Mouse (Mus musculus): Measurements from ENCODE around the gene Atg101. TPM values are rescaled to one million over a fixed set of nuclear protein-coding genes. Genes with fewer than 3 reads are reported as not detected.

The Atg101 gene
- polyA plus RNA-seq, 1 experiment from 2014 or later: 66.5 TPM

GRCm38 (mm10) chr15:101287361-101287760 lies 3.3 kb downstream of the Atg101 start:
- H3K36me3 ChIP-seq (ENCODE audit: control insufficient read depth, insufficient read depth, low read length): peaks cover 2% of the 10 kb centered on the region; the same call in 1 of the 2 replicates
- no peak overlapping the region for H3K4me2 ChIP-seq (replicated peaks; ENCODE audit: low read depth, low read length)
- no peak overlapping the region for H3K9ac ChIP-seq (ENCODE audit: low read depth, low read length)
- no peaks in the 10 kb centered on the region for H3K27me3 ChIP-seq (ENCODE audit: control insufficient read depth, insufficient read depth, low read length)
- no peak for ATAC-seq (ENCODE audit: low FRiP score)
- WGBS: 94% methylated on average over 6 of the region's 6 CpGs
- no peaks in the 10 kb centered on the region for H3K9me3 ChIP-seq (ENCODE audit: control insufficient read depth, low read length)
- no peak overlapping the region for H3K27ac ChIP-seq (ENCODE audit: low read depth, low read length)
- no peak overlapping the region for H3K4me3 ChIP-seq (ENCODE audit: low read depth, low read length)
- H3K4me1 ChIP-seq (replicated peaks; ENCODE audit: control insufficient read depth, insufficient read depth, low read length): peaks cover 4% of the 10 kb centered on the region; the same call in 1 of the 2 replicates
- DNase-seq (ENCODE audit: low spot score): no peak

GRCm38 (mm10) chr15:101290354-101290753 lies 6.3 kb downstream of the Atg101 start:
- H3K4me2 ChIP-seq (replicated peaks; ENCODE audit: low read depth, low read length): no peak overlapping the region
- no peaks in the 10 kb centered on the region for H3K9me3 ChIP-seq (ENCODE audit: control insufficient read depth, low read length)
- no peak overlapping the region for H3K27ac ChIP-seq (ENCODE audit: low read depth, low read length)
- no peaks in the 10 kb centered on the region for H3K4me1 ChIP-seq (replicated peaks; ENCODE audit: control insufficient read depth, insufficient read depth, low read length)
- H3K27me3 ChIP-seq (ENCODE audit: control insufficient read depth, insufficient read depth, low read length): no peaks in the 10 kb centered on the region
- ATAC-seq (ENCODE audit: low FRiP score) (no peak), DNase-seq (ENCODE audit: low spot score) (no peak)
- 96% methylated on average over 15 of the region's 15 CpGs for WGBS
- H3K36me3 ChIP-seq (ENCODE audit: control insufficient read depth, insufficient read depth, low read length): peaks cover 2% of the 10 kb centered on the region; the same call in 1 of the 2 replicates
- no peak overlapping the region for H3K4me3 ChIP-seq (ENCODE audit: low read depth, low read length)
- H3K9ac ChIP-seq (ENCODE audit: low read depth, low read length): no peak overlapping the region

- Histone ChIP-seq H3K9me3 (ENCODE audit: control insufficient read depth, low read length) (no peaks in the 10 kb centered on the region), H3K27ac (ENCODE audit: low read depth, low read length) (no peak overlapping the region), H3K9ac (ENCODE audit: low read depth, low read length) (no peak overlapping the region), H3K36me3 (ENCODE audit: control insufficient read depth, insufficient read depth, low read length) (peaks cover 2% of the 10 kb centered on the region; the same call in 1 of the 2 replicates), H3K4me1 (replicated peaks; ENCODE audit: control insufficient read depth, insufficient read depth, low read length) (no peaks in the 10 kb centered on the region), H3K27me3 (ENCODE audit: control insufficient read depth, insufficient read depth, low read length) (no peaks in the 10 kb centered on the region), H3K4me3 (ENCODE audit: low read depth, low read length) (no peak overlapping the region), H3K4me2 (replicated peaks; ENCODE audit: low read depth, low read length) (no peak overlapping the region)
- 93% methylated on average over 3 of the region's 3 CpGs for WGBS
- DNase-seq (ENCODE audit: low spot score) (no peak), ATAC-seq (ENCODE audit: low FRiP score) (no peak)
Measured at GRCm38 (mm10) chr15:101292012-101292411, 7.9 kb downstream of the Atg101 start.

- H3K27ac ChIP-seq (ENCODE audit: low read depth, low read length): no peak within 1 kb of the TSS
- ATAC-seq (ENCODE audit: low FRiP score): no peak
- no peaks in the 10 kb centered on the region for H3K9me3 ChIP-seq (ENCODE audit: control insufficient read depth, low read length)
- H3K4me3 ChIP-seq (ENCODE audit: low read depth, low read length): no peak within 1 kb of the TSS
- H3K36me3 ChIP-seq (ENCODE audit: control insufficient read depth, insufficient read depth, low read length): peaks cover 2% of the 10 kb centered on the region; the same call in 1 of the 2 replicates
- WGBS: 54% methylated on average over 18 of the region's 18 CpGs
- H3K9ac ChIP-seq (ENCODE audit: low read depth, low read length): no peak within 1 kb of the TSS
- no peaks in the 10 kb centered on the region for H3K27me3 ChIP-seq (ENCODE audit: control insufficient read depth, insufficient read depth, low read length)
- H3K4me1 ChIP-seq (replicated peaks; ENCODE audit: control insufficient read depth, insufficient read depth, low read length): no peaks in the 10 kb centered on the region
- DNase-seq (ENCODE audit: low spot score): no peak
- H3K4me2 ChIP-seq (replicated peaks; ENCODE audit: low read depth, low read length): no peak within 1 kb of the TSS
Measured at GRCm38 (mm10) chr15:101293025-101293621, 9.1 kb downstream of the Atg101 start, which contains the start of gene 6030408B16Rik. Gene 6030408B16Rik, plus strand, starts transcription at chr15:101293212.

- Histone ChIP-seq H3K36me3 (ENCODE audit: control insufficient read depth, insufficient read depth, low read length) (peaks cover 2% of the 10 kb centered on the region; the same call in 1 of the 2 replicates), H3K27me3 (ENCODE audit: control insufficient read depth, insufficient read depth, low read length) (no peaks in the 10 kb centered on the region), H3K4me2 (replicated peaks; ENCODE audit: low read depth, low read length) (no peak overlapping the region), H3K9me3 (ENCODE audit: control insufficient read depth, low read length) (no peaks in the 10 kb centered on the region), H3K9ac (ENCODE audit: low read depth, low read length) (no peak overlapping the region), H3K27ac (ENCODE audit: low read depth, low read length) (no peak overlapping the region), H3K4me3 (ENCODE audit: low read depth, low read length) (no peak overlapping the region), H3K4me1 (replicated peaks; ENCODE audit: control insufficient read depth, insufficient read depth, low read length) (no peaks in the 10 kb centered on the region)
- WGBS: 60% methylated on average over 16 of the region's 16 CpGs
- ATAC-seq (ENCODE audit: low FRiP score) (no peak), DNase-seq (ENCODE audit: low spot score) (no peak)
Measured at GRCm38 (mm10) chr15:101294028-101294894, 10.2 kb downstream of the Atg101 start.

GRCm38 (mm10) chr15:101295106-101295505 lies 11.0 kb downstream of the Atg101 start:
- H3K9me3 ChIP-seq (ENCODE audit: control insufficient read depth, low read length): no peaks in the 10 kb centered on the region
- no peak overlapping the region for H3K4me2 ChIP-seq (replicated peaks; ENCODE audit: low read depth, low read length)
- no peak overlapping the region for H3K4me3 ChIP-seq (ENCODE audit: low read depth, low read length)
- 82% methylated on average over 7 of the region's 7 CpGs for WGBS
- H3K4me1 ChIP-seq (replicated peaks; ENCODE audit: control insufficient read depth, insufficient read depth, low read length): no peaks in the 10 kb centered on the region
- H3K36me3 ChIP-seq (ENCODE audit: control insufficient read depth, insufficient read depth, low read length): peaks cover 2% of the 10 kb centered on the region; the same call in 1 of the 2 replicates
- DNase-seq (ENCODE audit: low spot score) (no peak), ATAC-seq (ENCODE audit: low FRiP score) (no peak)
- H3K9ac ChIP-seq (ENCODE audit: low read depth, low read length): no peak overlapping the region
- H3K27ac ChIP-seq (ENCODE audit: low read depth, low read length): no peak overlapping the region
- no peaks in the 10 kb centered on the region for H3K27me3 ChIP-seq (ENCODE audit: control insufficient read depth, insufficient read depth, low read length)

- Histone ChIP-seq H3K9me3 (ENCODE audit: control insufficient read depth, low read length) (no peaks in the 10 kb centered on the region), H3K27ac (ENCODE audit: low read depth, low read length) (no peak overlapping the region), H3K4me2 (replicated peaks; ENCODE audit: low read depth, low read length) (no peak overlapping the region), H3K27me3 (ENCODE audit: control insufficient read depth, insufficient read depth, low read length) (no peaks in the 10 kb centered on the region), H3K9ac (ENCODE audit: low read depth, low read length) (no peak overlapping the region), H3K4me1 (replicated peaks; ENCODE audit: control insufficient read depth, insufficient read depth, low read length) (no peaks in the 10 kb centered on the region), H3K4me3 (ENCODE audit: low read depth, low read length) (no peak overlapping the region), H3K36me3 (ENCODE audit: control insufficient read depth, insufficient read depth, low read length) (peaks cover 2% of the 10 kb centered on the region; the same call in 1 of the 2 replicates)
- no peak for DNase-seq (ENCODE audit: low spot score)
- ATAC-seq (ENCODE audit: low FRiP score): no peak
- WGBS: 83% methylated on average over 10 of the region's 10 CpGs
Measured at GRCm38 (mm10) chr15:101295616-101296015, 11.5 kb downstream of the Atg101 start.

- H3K9me3 ChIP-seq (ENCODE audit: control insufficient read depth, low read length): no peaks in the 10 kb centered on the region
- no peak for ATAC-seq (ENCODE audit: low FRiP score)
- WGBS: 90% methylated on average over 11 of the region's 11 CpGs
- H3K9ac ChIP-seq (ENCODE audit: low read depth, low read length): no peak overlapping the region
- H3K27ac ChIP-seq (ENCODE audit: low read depth, low read length): no peak overlapping the region
- H3K4me2 ChIP-seq (replicated peaks; ENCODE audit: low read depth, low read length): no peak overlapping the region
- H3K36me3 ChIP-seq (ENCODE audit: control insufficient read depth, insufficient read depth, low read length): peaks cover 2% of the 10 kb centered on the region; the same call in 1 of the 2 replicates
- no peaks in the 10 kb centered on the region for H3K27me3 ChIP-seq (ENCODE audit: control insufficient read depth, insufficient read depth, low read length)
- DNase-seq (ENCODE audit: low spot score): no peak
- no peak overlapping the region for H3K4me3 ChIP-seq (ENCODE audit: low read depth, low read length)
- no peaks in the 10 kb centered on the region for H3K4me1 ChIP-seq (replicated peaks; ENCODE audit: control insufficient read depth, insufficient read depth, low read length)
Measured at GRCm38 (mm10) chr15:101296091-101296490, 12.0 kb downstream of the Atg101 start.

Measured in hindbrain, embryonic 11.5 days (tissue).